Mouse (Mus musculus): ENCODE data around the gene Dyrk1b.

DNA sequence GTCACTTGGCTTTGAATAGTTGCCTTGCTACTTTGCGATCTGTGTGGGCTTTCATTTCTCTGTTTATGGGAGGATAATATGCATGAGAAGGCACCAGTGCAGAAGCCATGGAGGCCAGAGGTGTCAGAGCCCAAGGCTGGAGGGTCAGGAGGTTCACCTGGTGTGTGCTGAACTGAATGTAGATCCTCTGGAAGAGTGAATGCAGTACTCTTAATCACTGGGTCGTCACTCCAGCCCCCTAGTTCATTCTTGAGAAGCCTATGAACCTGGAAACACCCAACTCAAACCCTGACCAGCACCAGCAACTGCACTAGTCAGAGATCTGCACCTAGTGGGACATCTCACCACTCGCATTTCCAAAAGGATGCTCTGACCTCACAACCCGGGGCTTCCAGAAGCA lies 19.8 kb downstream of the Dyrk1b start:
- TF ChIP-seq CTCF (IDR thresholded peaks at IDR 0.05; ENCODE audit: borderline replicate concordance, extremely low read depth, insufficient read depth, insufficient read length) (no peak), POLR2A (IDR thresholded peaks at IDR 0.05; ENCODE audit: borderline replicate concordance, extremely low read depth, insufficient read depth, insufficient read length, poor library complexity, severe bottlenecking) (no peak)

All from brain, embryonic 14.5 days (tissue).